Mouse (Mus musculus) hindbrain, embryonic 12.5 days (tissue): ENCODE results near the gene Scly. TPM values are rescaled to one million over a fixed set of nuclear protein-coding genes. Genes with fewer than 3 reads are reported as not detected.

Experiments
- ATAC-seq: fragments of 200-750 bp; cut with Nextera tagmentation; 2 replicates; pipeline ENCODE4 v1.8.0; 2017; ENCODE audit warnings: moderate TSS enrichment; ENCODE audit not compliant: low FRiP score
- H3K27ac ChIP-seq: fragments of 300-500 bp; sonication (generic); 2 replicates; pipeline ENCODE4 v1.5.1; 2016; ENCODE audit warnings: mild to moderate bottlenecking
- H3K27me3 ChIP-seq: fragments of 300-500 bp; sonication (generic); 2 replicates; pipeline ENCODE4 v1.6.1; 2016; ENCODE audit warnings: mild to moderate bottlenecking
- H3K36me3 ChIP-seq: fragments of 300-500 bp; sonication (generic); 2 replicates; pipeline ENCODE4 v1.6.1; 2016; ENCODE audit warnings: mild to moderate bottlenecking
- H3K4me1 ChIP-seq: fragments of 300-500 bp; sonication (generic); 2 replicates; pipeline ENCODE4 v1.6.1; 2016
- H3K4me2 ChIP-seq: fragments of 300-500 bp; sonication (generic); replicated peaks from 2 replicates; pipeline ENCODE4 v1.6.1; 2016; ENCODE audit warnings: mild to moderate bottlenecking
- H3K4me3 ChIP-seq: fragments of 300-500 bp; sonication (generic); 2 replicates; pipeline ENCODE4 v1.5.1; 2016; ENCODE audit warnings: mild to moderate bottlenecking
- H3K9ac ChIP-seq: fragments of 300-500 bp; sonication (generic); 2 replicates; pipeline ENCODE4 v1.6.1; 2016; ENCODE audit warnings: mild to moderate bottlenecking, moderate library complexity
- H3K9me3 ChIP-seq: fragments of 300-500 bp; sonication (generic); replicated peaks from 2 replicates; pipeline ENCODE4 v1.6.1; 2016; ENCODE audit warnings: mild to moderate bottlenecking
- WGBS: fragments of 180-500 bp; shearing (Covaris S2); methylation state at CpG from one replicate; pipeline ENCODE4 v1.1.7; 2016; 5-methylcytosine and 5-hydroxymethylcytosine counted together
- polyA plus RNA-seq: library from polyadenylated mRNA; unstranded; fragments of >200 nt; fragmentation: Nextera tagmentation; extraction: Ambion mirVana; gene quantifications from 2 replicates; pipeline ENCODE4 v1.2.1, GENCODE M21; 2016

Scly gene
- polyA plus RNA-seq, 1 experiment from 2014 or later: 13.1 TPM

GRCm38 (mm10) chr1:91277480-91277879 is 20.7 kb upstream of the Scly start:
- WGBS: 95% methylated on average over 2 of the region's 2 CpGs

GRCm38 (mm10) chr1:91278410-91279119 is 19.6 kb upstream of the Scly start:
- no peaks in the 10 kb centered on the region for H3K9me3 ChIP-seq
- no peak overlapping the region for H3K4me3 ChIP-seq
- H3K27ac ChIP-seq: no peak overlapping the region
- H3K27me3 ChIP-seq: no peaks in the 10 kb centered on the region
- no peak overlapping the region for H3K9ac ChIP-seq
- no peak overlapping the region for H3K4me2 ChIP-seq
- no peak for ATAC-seq
- H3K36me3 ChIP-seq: peaks cover 54% of the 10 kb centered on the region
- no peaks in the 10 kb centered on the region for H3K4me1 ChIP-seq
- 97% methylated on average over 3 of the region's 3 CpGs for WGBS

More at GRCm38 (mm10) chr1:91277480-91277879, 20.7 kb upstream of the Scly start:
- H3K4me2 ChIP-seq: no peak overlapping the region
- H3K9me3 ChIP-seq: no peaks in the 10 kb centered on the region
- H3K9ac ChIP-seq: no peak overlapping the region
- no peaks in the 10 kb centered on the region for H3K4me1 ChIP-seq
- H3K36me3 ChIP-seq: peaks cover 47% of the 10 kb centered on the region
- no peaks in the 10 kb centered on the region for H3K27me3 ChIP-seq
- no peak overlapping the region for H3K27ac ChIP-seq
- no peak overlapping the region for H3K4me3 ChIP-seq
- ATAC-seq: no peak

- Histone ChIP-seq H3K4me3 (no peak overlapping the region), H3K9ac (no peak overlapping the region), H3K27me3 (no peaks in the 10 kb centered on the region), H3K4me1 (no peaks in the 10 kb centered on the region), H3K9me3 (no peaks in the 10 kb centered on the region), H3K36me3 (peaks cover 53% of the 10 kb centered on the region), H3K27ac (no peak overlapping the region), H3K4me2 (no peak overlapping the region)
- no peak for ATAC-seq
- WGBS: 85% methylated on average over 1 of the region's 1 CpGs
These were observed 19.0 kb upstream of the Scly start for GRCm38 (mm10) chr1:91279126-91279525.

GRCm38 (mm10) chr1:91282582-91282981 is 15.6 kb upstream of the Scly start:
- no peak overlapping the region for H3K4me3 ChIP-seq
- no peak for ATAC-seq
- no peak overlapping the region for H3K27ac ChIP-seq
- 100% methylated on average over 1 of the region's 1 CpGs for WGBS
- no peak overlapping the region for H3K4me2 ChIP-seq
- H3K9me3 ChIP-seq: no peaks in the 10 kb centered on the region
- H3K27me3 ChIP-seq: no peaks in the 10 kb centered on the region
- H3K9ac ChIP-seq: no peak overlapping the region
- peaks cover 63% of the 10 kb centered on the region for H3K36me3 ChIP-seq
- no peaks in the 10 kb centered on the region for H3K4me1 ChIP-seq

- Histone ChIP-seq H3K27ac (no peak overlapping the region), H3K27me3 (no peaks in the 10 kb centered on the region), H3K9me3 (no peaks in the 10 kb centered on the region), H3K4me1 (no peaks in the 10 kb centered on the region), H3K4me2 (no peak overlapping the region), H3K36me3 (peaks cover 39% of the 10 kb centered on the region), H3K9ac (no peak overlapping the region), H3K4me3 (no peak overlapping the region)
- ATAC-seq: no peak
- WGBS: 100% methylated on average over 1 of the region's 1 CpGs
These were observed 8.8 kb upstream of the Scly start for GRCm38 (mm10) chr1:91289375-91289774.

GRCm38 (mm10) chr1:91292101-91292825 is 5.9 kb upstream of the Scly start:
- Histone ChIP-seq H3K4me2 (no peak overlapping the region), H3K9me3 (no peaks in the 10 kb centered on the region), H3K4me1 (no peaks in the 10 kb centered on the region), H3K4me3 (no peak overlapping the region), H3K36me3 (peaks cover 16% of the 10 kb centered on the region), H3K27me3 (no peaks in the 10 kb centered on the region), H3K9ac (no peak overlapping the region), H3K27ac (no peak overlapping the region)
- ATAC-seq: no peak
- WGBS: 95% methylated on average over 11 of the region's 11 CpGs

GRCm38 (mm10) chr1:91295544-91295943 is 2.6 kb upstream of the Scly start:
- Histone ChIP-seq H3K27ac (no peak overlapping the region), H3K9me3 (no peaks in the 10 kb centered on the region), H3K4me1 (peaks cover 16% of the 10 kb centered on the region), H3K36me3 (peaks cover 7% of the 10 kb centered on the region), H3K4me2 (no peak overlapping the region), H3K4me3 (no peak overlapping the region), H3K9ac (no peak overlapping the region), H3K27me3 (no peaks in the 10 kb centered on the region)
- ATAC-seq: no peak
- 94% methylated on average over 6 of the region's 6 CpGs for WGBS

- peak overlapping the region; percentile 82 for H3K4me3 ChIP-seq
- 85% methylated on average over 13 of the region's 13 CpGs for WGBS
- H3K4me2 ChIP-seq: peak overlapping the region; percentile 78
- H3K36me3 ChIP-seq: peaks cover 4% of the 10 kb centered on the region; the same call in 1 of the 2 replicates
- peaks cover 16% of the 10 kb centered on the region for H3K4me1 ChIP-seq
- H3K9me3 ChIP-seq: no peaks in the 10 kb centered on the region
- no peak for ATAC-seq
- H3K27ac ChIP-seq: no peak overlapping the region
- H3K27me3 ChIP-seq: no peaks in the 10 kb centered on the region
- peak overlapping the region; percentile 83 for H3K9ac ChIP-seq
These were observed 1.0 kb downstream of the Scly start for GRCm38 (mm10) chr1:91299026-91299706.

GRCm38 (mm10) chr1:91299707-91300426 is 1.7 kb downstream of the Scly start:
- Histone ChIP-seq H3K36me3 (peaks cover 4% of the 10 kb centered on the region; the same call in 1 of the 2 replicates), H3K4me2 (no peak overlapping the region), H3K4me3 (no peak overlapping the region), H3K4me1 (peaks cover 16% of the 10 kb centered on the region), H3K27ac (no peak overlapping the region), H3K9ac (no peak overlapping the region; the same call in 1 of the 2 replicates), H3K27me3 (no peaks in the 10 kb centered on the region), H3K9me3 (no peaks in the 10 kb centered on the region)
- no peak for ATAC-seq
- WGBS: 75% methylated on average over 5 of the region's 5 CpGs

GRCm38 (mm10) chr1:91301206-91301920 is 3.2 kb downstream of the Scly start:
- peaks cover 19% of the 10 kb centered on the region for H3K36me3 ChIP-seq
- 86% methylated on average over 3 of the region's 3 CpGs for WGBS
- H3K9ac ChIP-seq: no peak overlapping the region
- H3K4me2 ChIP-seq: no peak overlapping the region
- H3K9me3 ChIP-seq: no peaks in the 10 kb centered on the region
- peaks cover 16% of the 10 kb centered on the region for H3K4me1 ChIP-seq
- H3K27ac ChIP-seq: no peak overlapping the region
- H3K27me3 ChIP-seq: no peaks in the 10 kb centered on the region
- ATAC-seq: no peak
- no peak overlapping the region for H3K4me3 ChIP-seq

- no peak overlapping the region for H3K9ac ChIP-seq
- H3K4me2 ChIP-seq: no peak overlapping the region
- no peak for ATAC-seq
- no peaks in the 10 kb centered on the region for H3K27me3 ChIP-seq
- WGBS: 92% methylated on average over 3 of the region's 3 CpGs
- peaks cover 21% of the 10 kb centered on the region for H3K36me3 ChIP-seq
- no peak overlapping the region for H3K4me3 ChIP-seq
- H3K4me1 ChIP-seq: peaks cover 16% of the 10 kb centered on the region
- H3K27ac ChIP-seq: no peak overlapping the region
- H3K9me3 ChIP-seq: no peaks in the 10 kb centered on the region
These were observed 3.9 kb downstream of the Scly start for GRCm38 (mm10) chr1:91302021-91302420.
